Mouse (Mus musculus): ENCODE measurements at regions not wholly inside any gene's neighbourhood (a gene's known extent, or its start where the extent isn't known, plus 50 kb on each side); places are given as distances from the start of the nearest gene placed in this dataset.

GRCm38 (mm10) chr17:15918609-15919008, 87.8 kb upstream of the Rgmb start:
- Histone ChIP-seq H3K9ac (ENCODE audit: low read depth, low read length) (no peak overlapping the region), H3K27ac (no peak overlapping the region), H3K79me2 (replicated peaks; ENCODE audit: control insufficient read depth, insufficient read depth, low read length) (no peaks in the 10 kb centered on the region), H3K36me3 (ENCODE audit: control insufficient read depth, insufficient read depth, low read length) (no peaks in the 10 kb centered on the region), H3K4me3 (no peak overlapping the region), H3K4me1 (ENCODE audit: control insufficient read depth, insufficient read depth, low read length) (no peaks in the 10 kb centered on the region), H3K27me3 (ENCODE audit: control insufficient read depth, insufficient read depth, low read length) (no peaks in the 10 kb centered on the region)
- intact Hi-C loops (cut with DNase I), result no loop called here
- TF ChIP-seq EP300 (IDR thresholded peaks at IDR 0.05; ENCODE audit: insufficient read depth, low read depth, low read length) (no peak), CTCF (IDR thresholded peaks at IDR 0.05) (no peak), POLR2A (IDR thresholded peaks at IDR 0.05; ENCODE audit: insufficient read depth, low read depth, low read length) (no peak)
- WGBS, result 44% methylated on average over 4 of the region's 4 CpGs
- DNase-seq, result no peak

GRCm38 (mm10) chr17:15898689-15899419, 68.0 kb upstream of the Rgmb start:
- no peak overlapping the region for H3K27ac ChIP-seq
- no peak for TF ChIP-seq CTCF (IDR thresholded peaks at IDR 0.05)
- TF ChIP-seq EP300 (IDR thresholded peaks at IDR 0.05; ENCODE audit: insufficient read depth, low read depth, low read length), result no peak
- no peak for TF ChIP-seq POLR2A (IDR thresholded peaks at IDR 0.05; ENCODE audit: insufficient read depth, low read depth, low read length)

GRCm38 (mm10) chr17:15895968-15896367, 65.1 kb upstream of the Rgmb start:
- intact Hi-C loops (cut with DNase I), result no loop called here
- TF ChIP-seq EP300 (IDR thresholded peaks at IDR 0.05; ENCODE audit: insufficient read depth, low read depth, low read length), result no peak
- no peak for TF ChIP-seq CTCF (IDR thresholded peaks at IDR 0.05)
- TF ChIP-seq POLR2A (IDR thresholded peaks at IDR 0.05; ENCODE audit: insufficient read depth, low read depth, low read length), result no peak
- no peak for DNase-seq
- 72% methylated on average over 3 of the region's 3 CpGs for WGBS
- Histone ChIP-seq H3K79me2 (replicated peaks; ENCODE audit: control insufficient read depth, insufficient read depth, low read length) (no peaks in the 10 kb centered on the region), H3K9ac (ENCODE audit: low read depth, low read length) (no peak overlapping the region), H3K4me3 (no peak overlapping the region), H3K4me1 (ENCODE audit: control insufficient read depth, insufficient read depth, low read length) (no peaks in the 10 kb centered on the region), H3K27me3 (ENCODE audit: control insufficient read depth, insufficient read depth, low read length) (no peaks in the 10 kb centered on the region), H3K36me3 (ENCODE audit: control insufficient read depth, insufficient read depth, low read length) (no peaks in the 10 kb centered on the region), H3K27ac (no peak overlapping the region)

More at GRCm38 (mm10) chr17:15898689-15899419, 68.0 kb upstream of the Rgmb start:
- DNase-seq, result no peak
- WGBS, result 67% methylated on average over 7 of the region's 7 CpGs
- no peaks in the 10 kb centered on the region for H3K27me3 ChIP-seq (ENCODE audit: control insufficient read depth, insufficient read depth, low read length)
- no peaks in the 10 kb centered on the region for H3K36me3 ChIP-seq (ENCODE audit: control insufficient read depth, insufficient read depth, low read length)
- H3K79me2 ChIP-seq (replicated peaks; ENCODE audit: control insufficient read depth, insufficient read depth, low read length), result no peaks in the 10 kb centered on the region
- no peak overlapping the region for H3K4me3 ChIP-seq
- intact Hi-C loops (cut with DNase I), result no loop called here
- H3K9ac ChIP-seq (ENCODE audit: low read depth, low read length), result no peak overlapping the region
- no peaks in the 10 kb centered on the region for H3K4me1 ChIP-seq (ENCODE audit: control insufficient read depth, insufficient read depth, low read length)

GRCm38 (mm10) chr17:15891896-15892675, 61.2 kb upstream of the Rgmb start:
- Histone ChIP-seq H3K9ac (ENCODE audit: low read depth, low read length) (no peak overlapping the region), H3K27ac (no peak overlapping the region), H3K79me2 (replicated peaks; ENCODE audit: control insufficient read depth, insufficient read depth, low read length) (no peaks in the 10 kb centered on the region), H3K4me1 (ENCODE audit: control insufficient read depth, insufficient read depth, low read length) (no peaks in the 10 kb centered on the region), H3K27me3 (ENCODE audit: control insufficient read depth, insufficient read depth, low read length) (no peaks in the 10 kb centered on the region), H3K36me3 (ENCODE audit: control insufficient read depth, insufficient read depth, low read length) (no peaks in the 10 kb centered on the region), H3K4me3 (no peak overlapping the region)
- WGBS, result 46% methylated on average over 4 of the region's 4 CpGs
- TF ChIP-seq POLR2A (IDR thresholded peaks at IDR 0.05; ENCODE audit: insufficient read depth, low read depth, low read length) (no peak), CTCF (IDR thresholded peaks at IDR 0.05) (no peak), EP300 (IDR thresholded peaks at IDR 0.05; ENCODE audit: insufficient read depth, low read depth, low read length) (no peak)
- intact Hi-C loops (cut with DNase I), result no loop called here
- DNase-seq, result no peak

GRCm38 (mm10) chr17:15890595-15891140, 59.8 kb upstream of the Rgmb start:
- H3K4me1 ChIP-seq (ENCODE audit: control insufficient read depth, insufficient read depth, low read length), result no peaks in the 10 kb centered on the region
- H3K4me3 ChIP-seq, result no peak overlapping the region
- intact Hi-C loops (cut with DNase I), result no loop called here
- H3K36me3 ChIP-seq (ENCODE audit: control insufficient read depth, insufficient read depth, low read length), result no peaks in the 10 kb centered on the region
- H3K27ac ChIP-seq, result no peak overlapping the region
- H3K9ac ChIP-seq (ENCODE audit: low read depth, low read length), result no peak overlapping the region
- H3K79me2 ChIP-seq (replicated peaks; ENCODE audit: control insufficient read depth, insufficient read depth, low read length), result no peaks in the 10 kb centered on the region
- DNase-seq, result no peak
- no peak for TF ChIP-seq CTCF (IDR thresholded peaks at IDR 0.05)
- TF ChIP-seq EP300 (IDR thresholded peaks at IDR 0.05; ENCODE audit: insufficient read depth, low read depth, low read length), result no peak
- TF ChIP-seq POLR2A (IDR thresholded peaks at IDR 0.05; ENCODE audit: insufficient read depth, low read depth, low read length), result no peak
- H3K27me3 ChIP-seq (ENCODE audit: control insufficient read depth, insufficient read depth, low read length), result no peaks in the 10 kb centered on the region
- WGBS, result 92% methylated on average over 4 of the region's 4 CpGs

- Histone ChIP-seq H3K27ac (no peak overlapping the region), H3K79me2 (replicated peaks; ENCODE audit: control insufficient read depth, insufficient read depth, low read length) (no peaks in the 10 kb centered on the region), H3K4me3 (no peak overlapping the region), H3K27me3 (ENCODE audit: control insufficient read depth, insufficient read depth, low read length) (no peaks in the 10 kb centered on the region), H3K36me3 (ENCODE audit: control insufficient read depth, insufficient read depth, low read length) (no peaks in the 10 kb centered on the region), H3K9ac (ENCODE audit: low read depth, low read length) (no peak overlapping the region), H3K4me1 (ENCODE audit: control insufficient read depth, insufficient read depth, low read length) (no peaks in the 10 kb centered on the region)
- 55% methylated on average over 7 of the region's 7 CpGs for WGBS
- DNase-seq, result no peak
- TF ChIP-seq CTCF (IDR thresholded peaks at IDR 0.05) (no peak), POLR2A (IDR thresholded peaks at IDR 0.05; ENCODE audit: insufficient read depth, low read depth, low read length) (no peak), EP300 (IDR thresholded peaks at IDR 0.05; ENCODE audit: insufficient read depth, low read depth, low read length) (no peak)
- intact Hi-C loops (cut with DNase I), result no loop called here
Measured at GRCm38 (mm10) chr17:15882803-15883202, 52.0 kb upstream of the Rgmb start.

Measured in heart, adult 2 months (tissue).